Mouse (Mus musculus) embryonic facial prominence, embryonic 10.5 days (tissue): ENCODE measurements around the gene Olfr1016. TPM values are rescaled to one million over a fixed set of nuclear protein-coding genes. Genes with fewer than 3 reads are reported as not detected.

Experiments used
- DNase-seq: peaks from one replicate; pipeline ENCODE4 v3.0.0-alpha.2; 2017; ENCODE audit warnings: low spot score
- H3K27ac ChIP-seq: fragments of 300-500 bp; sonication (generic); replicated peaks from 2 replicates; pipeline ENCODE4 v1.5.1; 2016; ENCODE audit warnings: mild to moderate bottlenecking
- H3K27me3 ChIP-seq: fragments of 300-500 bp; sonication (generic); replicated peaks from 2 replicates; pipeline ENCODE4 v1.6.1; 2016; ENCODE audit warnings: low read depth, mild to moderate bottlenecking; ENCODE audit not compliant: poor library complexity, severe bottlenecking
- H3K36me3 ChIP-seq: fragments of 300-500 bp; sonication (generic); replicated peaks from 2 replicates; pipeline ENCODE4 v1.6.1; 2016; ENCODE audit warnings: mild to moderate bottlenecking, moderate library complexity
- H3K4me1 ChIP-seq: fragments of 300-500 bp; sonication (generic); 2 replicates; pipeline ENCODE4 v1.6.1; 2016
- H3K4me3 ChIP-seq: fragments of 300-500 bp; sonication (generic); 2 replicates; pipeline ENCODE4 v1.5.1; 2016; ENCODE audit warnings: mild to moderate bottlenecking, moderate library complexity
- H3K9me3 ChIP-seq: fragments of 300-500 bp; sonication (generic); 2 replicates; pipeline ENCODE4 v1.6.1; 2016; ENCODE audit warnings: mild to moderate bottlenecking
- WGBS: fragments of 180-500 bp; shearing (Covaris S2); methylation state at CpG from one replicate; pipeline ENCODE4 v1.1.7; 2016; 5-methylcytosine and 5-hydroxymethylcytosine counted together
- polyA plus RNA-seq: library from polyadenylated mRNA; unstranded; fragments of >200 nt; fragmentation: Nextera tagmentation; extraction: Ambion mirVana; gene quantifications from 2 replicates; pipeline ENCODE4 v1.2.1, GENCODE M21; 2016

The Olfr1016 gene
- not detected in 2 replicates for polyA plus RNA-seq

- WGBS = 89% methylated on average over 2 of the region's 2 CpGs
- H3K27ac ChIP-seq = no peak within 1 kb of the TSS
- no peaks in the 10 kb centered on the region for H3K27me3 ChIP-seq
- no peak within 1 kb of the TSS for H3K4me3 ChIP-seq
- H3K36me3 ChIP-seq = no peaks in the 10 kb centered on the region
- no peaks in the 10 kb centered on the region for H3K9me3 ChIP-seq
- H3K4me1 ChIP-seq = no peaks in the 10 kb centered on the region
- no peak for DNase-seq
Measured at GRCm38 (mm10) chr2:85802444-85802843, at the start of gene Olfr1016. TSS of gene Olfr1016 (minus strand) at chr2:85802544.

- no peaks in the 10 kb centered on the region for H3K27me3 ChIP-seq
- DNase-seq = no peak
- WGBS = 71% methylated on average over 1 of the region's 1 CpGs
- H3K4me1 ChIP-seq = no peaks in the 10 kb centered on the region
- H3K27ac ChIP-seq = no peak within 1 kb of the TSS
- no peaks in the 10 kb centered on the region for H3K36me3 ChIP-seq
- no peaks in the 10 kb centered on the region for H3K9me3 ChIP-seq
- H3K4me3 ChIP-seq = no peak within 1 kb of the TSS
Measured at GRCm38 (mm10) chr2:85846730-85847129, 44.4 kb upstream of the Olfr1016 start, which contains the start of gene Olfr1020. TSS of gene Olfr1020 (plus strand) at chr2:85847030.

- Histone ChIP-seq H3K36me3 (no peaks in the 10 kb centered on the region), H3K4me3 (no peak within 1 kb of the TSS), H3K9me3 (no peaks in the 10 kb centered on the region), H3K4me1 (no peaks in the 10 kb centered on the region), H3K27me3 (no peaks in the 10 kb centered on the region), H3K27ac (no peak within 1 kb of the TSS)
- no peak for DNase-seq
Measured at GRCm38 (mm10) chr2:85845383-85845782, 43.0 kb upstream of the Olfr1016 start, which contains the start of gene Olfr1019. TSS of gene Olfr1019 (minus strand) at chr2:85845483.

- no peak for DNase-seq
- Histone ChIP-seq H3K27me3 (no peaks in the 10 kb centered on the region), H3K36me3 (no peaks in the 10 kb centered on the region), H3K4me3 (no peak within 1 kb of the TSS), H3K4me1 (no peaks in the 10 kb centered on the region), H3K27ac (no peak within 1 kb of the TSS), H3K9me3 (no peaks in the 10 kb centered on the region)
Measured at GRCm38 (mm10) chr2:85818179-85818578, 15.8 kb upstream of the Olfr1016 start, which contains the start of gene Olfr1018. TSS of gene Olfr1018 (plus strand) at chr2:85818479.

GRCm38 (mm10) chr2:85804501-85804900 is 2.2 kb upstream of the Olfr1016 start:
- Histone ChIP-seq H3K36me3 (no peaks in the 10 kb centered on the region), H3K4me3 (no peak overlapping the region), H3K27ac (no peak overlapping the region), H3K27me3 (no peaks in the 10 kb centered on the region), H3K4me1 (no peaks in the 10 kb centered on the region), H3K9me3 (no peaks in the 10 kb centered on the region)
- 63% methylated on average over 4 of the region's 4 CpGs for WGBS
- DNase-seq = no peak

- Histone ChIP-seq H3K27ac (no peak overlapping the region), H3K36me3 (no peaks in the 10 kb centered on the region), H3K4me1 (no peaks in the 10 kb centered on the region), H3K27me3 (no peaks in the 10 kb centered on the region), H3K9me3 (no peaks in the 10 kb centered on the region), H3K4me3 (no peak overlapping the region)
- DNase-seq = no peak
- WGBS = 39% methylated on average over 2 of the region's 2 CpGs
Measured at GRCm38 (mm10) chr2:85792331-85792730, 10.0 kb downstream of the Olfr1016 start.

GRCm38 (mm10) chr2:85781717-85782116 is 20.6 kb downstream of the Olfr1016 start, which contains the start of gene Olfr1015:
TSS of gene Olfr1015 (plus strand) at chr2:85782017.
- no peak for DNase-seq
- H3K27ac ChIP-seq = no peak within 1 kb of the TSS

GRCm38 (mm10) chr2:85772413-85772812 is 29.9 kb downstream of the Olfr1016 start, which contains the start of gene Olfr1014:
TSS of gene Olfr1014 (plus strand) at chr2:85772713.
- DNase-seq = no peak
- Histone ChIP-seq H3K9me3 (no peaks in the 10 kb centered on the region), H3K27ac (no peak within 1 kb of the TSS), H3K36me3 (no peaks in the 10 kb centered on the region), H3K4me1 (no peaks in the 10 kb centered on the region), H3K27me3 (no peaks in the 10 kb centered on the region), H3K4me3 (no peak within 1 kb of the TSS)

More at GRCm38 (mm10) chr2:85781717-85782116, 20.6 kb downstream of the Olfr1016 start, which contains the start of gene Olfr1015:
- Histone ChIP-seq H3K27me3 (no peaks in the 10 kb centered on the region), H3K4me1 (no peaks in the 10 kb centered on the region), H3K9me3 (no peaks in the 10 kb centered on the region), H3K36me3 (no peaks in the 10 kb centered on the region), H3K4me3 (no peak within 1 kb of the TSS)

GRCm38 (mm10) chr2:85766798-85767197 is 35.5 kb downstream of the Olfr1016 start, which contains the start of gene Olfr1013:
TSS of gene Olfr1013 (plus strand) at chr2:85767098.
- H3K27ac ChIP-seq = no peak within 1 kb of the TSS
- no peaks in the 10 kb centered on the region for H3K4me1 ChIP-seq
- no peaks in the 10 kb centered on the region for H3K9me3 ChIP-seq
- H3K4me3 ChIP-seq = no peak within 1 kb of the TSS
- DNase-seq = no peak
- H3K36me3 ChIP-seq = no peaks in the 10 kb centered on the region
- H3K27me3 ChIP-seq = no peaks in the 10 kb centered on the region

GRCm38 (mm10) chr2:85762666-85763065 is 39.7 kb downstream of the Olfr1016 start, which contains the start of gene Olfr1012:
TSS of gene Olfr1012 (minus strand) at chr2:85762766.
- Histone ChIP-seq H3K4me3 (no peak within 1 kb of the TSS), H3K27me3 (no peaks in the 10 kb centered on the region), H3K27ac (no peak within 1 kb of the TSS), H3K36me3 (no peaks in the 10 kb centered on the region), H3K9me3 (no peaks in the 10 kb centered on the region), H3K4me1 (no peaks in the 10 kb centered on the region)
- no peak for DNase-seq
- WGBS = 76% methylated on average over 1 of the region's 1 CpGs

- H3K4me1 ChIP-seq = no peaks in the 10 kb centered on the region
- H3K4me3 ChIP-seq = no peak overlapping the region
- DNase-seq = no peak
- no peaks in the 10 kb centered on the region for H3K9me3 ChIP-seq
- no peak overlapping the region for H3K27ac ChIP-seq
- 81% methylated on average over 4 of the region's 4 CpGs for WGBS
- no peaks in the 10 kb centered on the region for H3K27me3 ChIP-seq
- H3K36me3 ChIP-seq = no peaks in the 10 kb centered on the region
Measured at GRCm38 (mm10) chr2:85753822-85754221, 48.5 kb downstream of the Olfr1016 start.
